Mouse (Mus musculus): ENCODE data around the gene Rhoa. TPM values are rescaled to one million over a fixed set of nuclear protein-coding genes. Genes with fewer than 3 reads are reported as not detected.

Rhoa gene
- polyA plus RNA-seq, 2 experiments = 240 to 326 TPM

DNA sequence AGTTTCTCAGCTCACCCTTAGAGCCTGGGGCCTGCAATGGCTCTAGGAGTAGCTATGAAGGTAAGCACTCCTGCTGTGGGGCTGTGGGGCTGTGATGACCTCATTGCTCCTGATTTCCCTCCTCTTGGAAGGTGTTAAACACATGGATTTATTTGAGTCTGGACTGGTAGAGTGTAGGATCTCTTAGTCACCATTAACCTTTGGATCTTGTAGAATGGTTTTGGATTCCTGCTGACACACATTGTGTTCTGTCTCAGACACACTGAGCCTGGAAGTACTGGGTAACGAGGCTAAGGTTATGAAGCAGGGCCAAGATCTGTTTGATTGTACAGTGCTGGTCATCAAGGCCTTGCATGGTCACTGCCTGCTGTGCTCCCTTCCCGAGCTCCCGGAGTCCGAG is 73.4 kb downstream of the Rhoa start:
- Histone ChIP-seq H3K4me1 (ENCODE audit: control insufficient read depth, insufficient read depth, low read length) (no peaks in the 10 kb centered on the region), H3K36me3 (ENCODE audit: control insufficient read depth, insufficient read depth, low read length) (peaks cover 97% of the 10 kb centered on the region), H3K27me3 (ENCODE audit: control insufficient read depth, insufficient read depth, low read length) (no peaks in the 10 kb centered on the region), H3K4me3 (replicated peaks; ENCODE audit: low read length) (no peak overlapping the region), H3K9ac (ENCODE audit: low read depth, low read length, severe bottlenecking) (no peak overlapping the region), H3K27ac (replicated peaks; ENCODE audit: low read depth, low read length) (no peak overlapping the region), H3K4me2 (replicated peaks; ENCODE audit: low read depth, low read length, severe bottlenecking) (no peak overlapping the region), H3K9me3 (ENCODE audit: control insufficient read depth, low read length) (no peaks in the 10 kb centered on the region)
- DNase-seq (ENCODE audit: low spot score) (no peak), ATAC-seq (ENCODE audit: low FRiP score, low read depth) (no peak)
- WGBS = 83% methylated on average over 4 of the region's 4 CpGs
- TF ChIP-seq POLR2A (IDR thresholded peaks at IDR 0.05; ENCODE audit: borderline replicate concordance, extremely low read depth, insufficient read depth, insufficient read length) = no peak

- WGBS = 96% methylated on average over 9 of the region's 9 CpGs
These were observed 75.5 kb downstream of the Rhoa start for GRCm38 (mm10) chr9:108381382-108381781.

GRCm38 (mm10) chr9:108385006-108385405 is 79.1 kb downstream of the Rhoa start:
- Histone ChIP-seq H3K4me2 (replicated peaks; ENCODE audit: low read depth, low read length, severe bottlenecking) (no peak overlapping the region), H3K27ac (replicated peaks; ENCODE audit: low read depth, low read length) (no peak overlapping the region), H3K36me3 (ENCODE audit: control insufficient read depth, insufficient read depth, low read length) (peaks cover 96% of the 10 kb centered on the region), H3K4me3 (replicated peaks; ENCODE audit: low read length) (no peak overlapping the region), H3K9ac (ENCODE audit: low read depth, low read length, severe bottlenecking) (no peak overlapping the region), H3K9me3 (ENCODE audit: control insufficient read depth, low read length) (no peaks in the 10 kb centered on the region), H3K27me3 (ENCODE audit: control insufficient read depth, insufficient read depth, low read length) (no peaks in the 10 kb centered on the region), H3K4me1 (ENCODE audit: control insufficient read depth, insufficient read depth, low read length) (no peaks in the 10 kb centered on the region)
- TF ChIP-seq POLR2A (IDR thresholded peaks at IDR 0.05; ENCODE audit: borderline replicate concordance, extremely low read depth, insufficient read depth, insufficient read length) = no peak
- DNase-seq (ENCODE audit: low spot score) = no peak
- no peak for ATAC-seq (ENCODE audit: low FRiP score, low read depth)
- WGBS = 64% methylated on average over 7 of the region's 7 CpGs

More at GRCm38 (mm10) chr9:108381382-108381781, 75.5 kb downstream of the Rhoa start:
- no peak overlapping the region for H3K4me3 ChIP-seq (replicated peaks; ENCODE audit: low read length)
- DNase-seq (ENCODE audit: low spot score) (no peak), ATAC-seq (ENCODE audit: low FRiP score, low read depth) (no peak)
- no peak overlapping the region for H3K9ac ChIP-seq (ENCODE audit: low read depth, low read length, severe bottlenecking)
- H3K27ac ChIP-seq (replicated peaks; ENCODE audit: low read depth, low read length) = no peak overlapping the region
- H3K4me2 ChIP-seq (replicated peaks; ENCODE audit: low read depth, low read length, severe bottlenecking) = no peak overlapping the region
- no peak for TF ChIP-seq POLR2A (IDR thresholded peaks at IDR 0.05; ENCODE audit: borderline replicate concordance, extremely low read depth, insufficient read depth, insufficient read length)
- no peaks in the 10 kb centered on the region for H3K4me1 ChIP-seq (ENCODE audit: control insufficient read depth, insufficient read depth, low read length)
- H3K27me3 ChIP-seq (ENCODE audit: control insufficient read depth, insufficient read depth, low read length) = no peaks in the 10 kb centered on the region
- peaks cover 97% of the 10 kb centered on the region for H3K36me3 ChIP-seq (ENCODE audit: control insufficient read depth, insufficient read depth, low read length)
- no peaks in the 10 kb centered on the region for H3K9me3 ChIP-seq (ENCODE audit: control insufficient read depth, low read length)

- Histone ChIP-seq H3K27me3 (ENCODE audit: control insufficient read depth, insufficient read depth, low read length) (no peaks in the 10 kb centered on the region), H3K9ac (ENCODE audit: low read depth, low read length, severe bottlenecking) (no peak overlapping the region), H3K4me2 (replicated peaks; ENCODE audit: low read depth, low read length, severe bottlenecking) (no peak overlapping the region), H3K4me1 (ENCODE audit: control insufficient read depth, insufficient read depth, low read length) (no peaks in the 10 kb centered on the region), H3K36me3 (ENCODE audit: control insufficient read depth, insufficient read depth, low read length) (peaks cover 91% of the 10 kb centered on the region), H3K4me3 (replicated peaks; ENCODE audit: low read length) (no peak overlapping the region), H3K27ac (replicated peaks; ENCODE audit: low read depth, low read length) (no peak overlapping the region), H3K9me3 (ENCODE audit: control insufficient read depth, low read length) (no peaks in the 10 kb centered on the region)
- WGBS = 93% methylated on average over 4 of the region's 4 CpGs
- ATAC-seq (ENCODE audit: low FRiP score, low read depth) (no peak), DNase-seq (ENCODE audit: low spot score) (no peak)
- TF ChIP-seq POLR2A (IDR thresholded peaks at IDR 0.05; ENCODE audit: borderline replicate concordance, extremely low read depth, insufficient read depth, insufficient read length) = no peak
These were observed 80.9 kb downstream of the Rhoa start for GRCm38 (mm10) chr9:108386816-108387215.

Other genes with a start within 250 kb of the Rhoa start
- 0.93 and 1.1 TPM in 2 replicates for gene Mst1, start 225.7 kb upstream of the Rhoa start, polyA plus RNA-seq (2012; rRNA removed)
- 1.3 and 1.6 TPM in 2 replicates for gene Mst1, start 225.7 kb upstream of the Rhoa start, polyA plus RNA-seq (2014; fragmentation: Nextera tagmentation; extraction: Ambion mirVana)
- gene Rnf123, start 222.8 kb upstream of the Rhoa start, polyA plus RNA-seq (2012; rRNA removed) = 67.9 and 89.0 TPM in 2 replicates
- gene Rnf123, start 222.8 kb upstream of the Rhoa start, polyA plus RNA-seq (2014; fragmentation: Nextera tagmentation; extraction: Ambion mirVana) = 32.4 and 33.0 TPM in 2 replicates
- 55.6 and 64.6 TPM in 2 replicates for gene Apeh, start 211.5 kb upstream of the Rhoa start, polyA plus RNA-seq (2012; rRNA removed)
- gene Apeh, start 211.5 kb upstream of the Rhoa start, polyA plus RNA-seq (2014; fragmentation: Nextera tagmentation; extraction: Ambion mirVana) = 38.6 and 41.3 TPM in 2 replicates
- gene Bsn, start 115.7 kb upstream of the Rhoa start, polyA plus RNA-seq (2012; rRNA removed) = 1.1 and 1.3 TPM in 2 replicates
- gene Bsn, start 115.7 kb upstream of the Rhoa start, polyA plus RNA-seq (2014; fragmentation: Nextera tagmentation; extraction: Ambion mirVana) = 0.68 and 0.73 TPM in 2 replicates
- gene Dag1, start 42.2 kb upstream of the Rhoa start, polyA plus RNA-seq (2012; rRNA removed) = 49.7 and 57.4 TPM in 2 replicates
- 77.4 and 82.5 TPM in 2 replicates for gene Dag1, start 42.2 kb upstream of the Rhoa start, polyA plus RNA-seq (2014; fragmentation: Nextera tagmentation; extraction: Ambion mirVana)
- gene Nicn1, start 15.7 kb upstream of the Rhoa start, polyA plus RNA-seq (2012; rRNA removed) = 37.5 and 61.3 TPM in 2 replicates
- 40.2 and 49.6 TPM in 2 replicates for gene Nicn1, start 15.7 kb upstream of the Rhoa start, polyA plus RNA-seq (2014; fragmentation: Nextera tagmentation; extraction: Ambion mirVana)
- 28.2 and 29.7 TPM in 2 replicates for gene Amt, start 9.3 kb upstream of the Rhoa start, polyA plus RNA-seq (2012; rRNA removed)
- gene Amt, start 9.3 kb upstream of the Rhoa start, polyA plus RNA-seq (2014; fragmentation: Nextera tagmentation; extraction: Ambion mirVana) = 6.9 and 7.0 TPM in 2 replicates
- 36.8 and 41.4 TPM in 2 replicates for gene Tcta, start within 50 bp of the Rhoa start, polyA plus RNA-seq (2012; rRNA removed)
- gene Tcta, start within 50 bp of the Rhoa start, polyA plus RNA-seq (2014; fragmentation: Nextera tagmentation; extraction: Ambion mirVana) = 37.4 and 38.6 TPM in 2 replicates
- gene Gpx1, start 32.8 kb downstream of the Rhoa start, polyA plus RNA-seq (2012; rRNA removed) = 476 and 533 TPM in 2 replicates
- 686 and 718 TPM in 2 replicates for gene Gpx1, start 32.8 kb downstream of the Rhoa start, polyA plus RNA-seq (2014; fragmentation: Nextera tagmentation; extraction: Ambion mirVana)
- gene Usp4, start 41.7 kb downstream of the Rhoa start, polyA plus RNA-seq (2012; rRNA removed) = 86.1 and 86.8 TPM in 2 replicates
- gene Usp4, start 41.7 kb downstream of the Rhoa start, polyA plus RNA-seq (2014; fragmentation: Nextera tagmentation; extraction: Ambion mirVana) = 102 and 107 TPM in 2 replicates
- 1.0 TPM in 2 replicates for gene 1700102P08Rik, start 86.7 kb downstream of the Rhoa start, polyA plus RNA-seq (2012; rRNA removed)
- 0.96 and 1.2 TPM in 2 replicates for gene 1700102P08Rik, start 86.7 kb downstream of the Rhoa start, polyA plus RNA-seq (2014; fragmentation: Nextera tagmentation; extraction: Ambion mirVana)
- 1.5 and 2.2 TPM in 2 replicates for gene Ccdc36, start 122.4 kb downstream of the Rhoa start, polyA plus RNA-seq (2012; rRNA removed)
- gene Ccdc36, start 122.4 kb downstream of the Rhoa start, polyA plus RNA-seq (2014; fragmentation: Nextera tagmentation; extraction: Ambion mirVana) = 1.3 and 1.7 TPM in 2 replicates
- gene BC048562, start 130.4 kb downstream of the Rhoa start, polyA plus RNA-seq (2012; rRNA removed) = not detected in 2 replicates
- gene BC048562, start 130.4 kb downstream of the Rhoa start, polyA plus RNA-seq (2014; fragmentation: Nextera tagmentation; extraction: Ambion mirVana) = not detected in 2 replicates
- 29.2 and 34.4 TPM in 2 replicates for gene Ccdc71, start 154.4 kb downstream of the Rhoa start, polyA plus RNA-seq (2012; rRNA removed)
- 45.4 and 49.8 TPM in 2 replicates for gene Ccdc71, start 154.4 kb downstream of the Rhoa start, polyA plus RNA-seq (2014; fragmentation: Nextera tagmentation; extraction: Ambion mirVana)
- 43.1 and 60.6 TPM in 2 replicates for gene Klhdc8b, start 155.5 kb downstream of the Rhoa start, polyA plus RNA-seq (2012; rRNA removed)
- 27.7 and 32.2 TPM in 2 replicates for gene Klhdc8b, start 155.5 kb downstream of the Rhoa start, polyA plus RNA-seq (2014; fragmentation: Nextera tagmentation; extraction: Ambion mirVana)
- 214 and 236 TPM in 2 replicates for gene Lamb2, start 173.6 kb downstream of the Rhoa start, polyA plus RNA-seq (2012; rRNA removed)
- gene Lamb2, start 173.6 kb downstream of the Rhoa start, polyA plus RNA-seq (2014; fragmentation: Nextera tagmentation; extraction: Ambion mirVana) = 59.0 and 69.4 TPM in 2 replicates
- 160 and 219 TPM in 2 replicates for gene Usp19, start 184.5 kb downstream of the Rhoa start, polyA plus RNA-seq (2012; rRNA removed)
- 59.3 and 66.4 TPM in 2 replicates for gene Usp19, start 184.5 kb downstream of the Rhoa start, polyA plus RNA-seq (2014; fragmentation: Nextera tagmentation; extraction: Ambion mirVana)
- 238 and 323 TPM in 2 replicates for gene Qars, start 201.6 kb downstream of the Rhoa start, polyA plus RNA-seq (2012; rRNA removed)
- gene Qars, start 201.6 kb downstream of the Rhoa start, polyA plus RNA-seq (2014; fragmentation: Nextera tagmentation; extraction: Ambion mirVana) = 108 and 117 TPM in 2 replicates
- gene Qrich1, start 210.7 kb downstream of the Rhoa start, polyA plus RNA-seq (2012; rRNA removed) = 126 and 157 TPM in 2 replicates
- 120 and 132 TPM in 2 replicates for gene Qrich1, start 210.7 kb downstream of the Rhoa start, polyA plus RNA-seq (2014; fragmentation: Nextera tagmentation; extraction: Ambion mirVana)